Mouse (Mus musculus) stomach, embryonic 15.5 days (tissue): ENCODE data around the gene Zfand4. TPM values are rescaled to one million over a fixed set of nuclear protein-coding genes. Genes with fewer than 3 reads are reported as not detected.

Experiments used
- ATAC-seq: fragments of 200-750 bp; cut with Nextera tagmentation; 2 replicates; pipeline ENCODE4 v1.8.0; 2017; ENCODE audit warnings: low read depth, moderate number of reproducible peaks, moderate TSS enrichment; ENCODE audit not compliant: insufficient read depth, low FRiP score
- H3K27ac ChIP-seq: fragments of 300-500 bp; sonication (generic); 2 replicates; pipeline ENCODE4 v1.5.1; 2015; ENCODE audit warnings: mild to moderate bottlenecking, inconsistent platforms
- H3K27me3 ChIP-seq: fragments of 300-500 bp; sonication (generic); replicated peaks from 2 replicates; pipeline ENCODE4 v1.6.1; 2015; ENCODE audit warnings: inconsistent platforms
- H3K36me3 ChIP-seq: fragments of 300-500 bp; sonication (generic); 2 replicates; pipeline ENCODE4 v1.6.1; 2015; ENCODE audit warnings: inconsistent platforms
- H3K4me1 ChIP-seq: fragments of 300-500 bp; sonication (generic); 2 replicates; pipeline ENCODE4 v1.6.1; 2015; ENCODE audit warnings: inconsistent platforms
- H3K4me2 ChIP-seq: fragments of 300-500 bp; sonication (generic); 2 replicates; pipeline ENCODE4 v1.6.1; 2015; ENCODE audit warnings: mild to moderate bottlenecking, inconsistent platforms
- H3K4me3 ChIP-seq: fragments of 300-500 bp; sonication (generic); replicated peaks from 2 replicates; pipeline ENCODE4 v1.5.1; 2015; ENCODE audit warnings: inconsistent platforms
- H3K9ac ChIP-seq: fragments of 300-500 bp; sonication (generic); 2 replicates; pipeline ENCODE4 v1.6.1; 2015; ENCODE audit warnings: inconsistent platforms
- H3K9me3 ChIP-seq: fragments of 300-500 bp; sonication (generic); 2 replicates; pipeline ENCODE4 v1.6.1; 2016; ENCODE audit warnings: inconsistent platforms
- WGBS: fragments of 180-500 bp; shearing (Covaris S2); methylation state at CpG from one replicate; pipeline ENCODE4 v1.1.7; 2015; 5-methylcytosine and 5-hydroxymethylcytosine counted together
- polyA plus RNA-seq: library from polyadenylated mRNA; unstranded; fragments of >200 nt; fragmentation: Nextera tagmentation; extraction: Ambion mirVana; gene quantifications from 2 replicates; pipeline ENCODE4 v1.2.1, GENCODE M21; 2015

The Zfand4 gene
- polyA plus RNA-seq, 1 experiment from 2014 or later, result 5.1 TPM

DNA sequence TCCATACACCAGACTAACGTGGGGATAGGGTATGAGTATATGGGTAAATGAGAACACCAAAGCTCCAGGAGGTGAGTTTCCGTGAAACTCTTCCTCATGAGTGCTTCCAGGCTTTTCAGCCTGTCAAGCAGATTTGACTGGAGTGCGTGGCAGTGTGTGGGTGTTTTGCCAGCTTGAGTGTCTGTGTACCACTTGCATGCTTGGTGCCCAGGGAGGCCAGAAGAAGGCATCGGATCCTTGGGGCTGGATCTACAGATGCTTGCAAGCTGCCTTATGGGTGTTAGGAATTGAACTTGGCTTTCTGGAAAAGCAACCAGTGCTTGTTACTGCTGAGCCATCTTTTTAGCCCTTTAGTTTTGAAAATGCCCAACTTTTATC, 92.9 kb downstream of the Zfand4 start:
- Histone ChIP-seq H3K4me3 (no peak overlapping the region), H3K36me3 (no peaks in the 10 kb centered on the region), H3K27me3 (no peaks in the 10 kb centered on the region), H3K4me2 (no peak overlapping the region), H3K9me3 (no peaks in the 10 kb centered on the region), H3K4me1 (no peaks in the 10 kb centered on the region), H3K27ac (no peak overlapping the region), H3K9ac (no peak overlapping the region)
- WGBS, result 89% methylated on average over 4 of the region's 4 CpGs
- no peak for ATAC-seq

DNA sequence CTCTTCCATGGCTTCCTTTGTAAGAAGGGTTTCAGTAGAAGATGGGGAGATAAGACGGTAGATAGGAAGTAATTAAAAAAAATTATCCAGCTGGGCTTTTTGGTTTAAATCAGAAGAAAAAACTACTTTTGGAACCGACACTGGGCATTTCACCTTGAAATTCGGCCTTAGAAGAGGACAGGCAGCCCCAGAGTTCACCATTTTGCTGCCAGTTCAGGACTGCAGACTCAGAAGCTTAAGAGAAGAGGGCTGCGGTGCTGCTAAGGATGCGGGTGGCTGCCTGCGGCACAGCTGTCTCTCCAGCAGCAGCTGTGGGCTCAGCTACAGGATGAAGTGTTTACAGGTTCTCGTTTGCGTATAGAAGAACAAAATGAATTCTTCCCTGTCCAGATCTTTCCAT, 94.0 kb downstream of the Zfand4 start:
- Histone ChIP-seq H3K4me3 (no peak overlapping the region), H3K4me2 (no peak overlapping the region), H3K36me3 (no peaks in the 10 kb centered on the region), H3K27ac (no peak overlapping the region), H3K4me1 (no peaks in the 10 kb centered on the region), H3K9me3 (no peaks in the 10 kb centered on the region), H3K9ac (no peak overlapping the region), H3K27me3 (no peaks in the 10 kb centered on the region)
- WGBS, result 60% methylated on average over 8 of the region's 8 CpGs
- no peak for ATAC-seq

DNA sequence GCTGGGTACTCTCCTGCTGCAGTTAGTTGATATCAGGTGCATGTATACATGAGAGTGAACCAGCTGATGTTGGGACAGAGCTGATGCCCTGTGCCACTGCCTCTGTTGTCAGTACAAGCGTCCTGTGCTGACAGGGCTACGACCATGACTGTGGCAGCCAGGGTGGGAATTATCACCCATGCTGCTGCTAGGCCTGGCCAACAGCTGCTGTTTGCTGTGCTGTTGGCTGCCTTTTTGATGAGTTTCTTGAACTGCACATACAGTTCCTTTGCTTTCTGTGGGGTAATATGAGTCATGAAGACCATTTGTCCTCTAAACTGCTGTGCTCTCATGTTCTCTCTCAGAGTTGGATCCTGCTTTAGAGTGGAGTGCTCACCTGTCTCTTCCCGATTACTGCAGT, 95.2 kb downstream of the Zfand4 start:
- WGBS, result 74% methylated on average over 3 of the region's 3 CpGs
- Histone ChIP-seq H3K27ac (no peak overlapping the region), H3K36me3 (no peaks in the 10 kb centered on the region), H3K4me2 (no peak overlapping the region), H3K27me3 (no peaks in the 10 kb centered on the region), H3K4me3 (no peak overlapping the region), H3K9ac (no peak overlapping the region), H3K9me3 (no peaks in the 10 kb centered on the region), H3K4me1 (no peaks in the 10 kb centered on the region)
- ATAC-seq, result no peak

GRCm38 (mm10) chr6:116361463-116361862, 97.4 kb downstream of the Zfand4 start:
- 77% methylated on average over 3 of the region's 3 CpGs for whole genome bisulfite sequencing
- H3K27ac ChIP-seq, result no peak overlapping the region
- no peaks in the 10 kb centered on the region for H3K36me3 ChIP-seq
- no peak overlapping the region for H3K9ac ChIP-seq
- no peaks in the 10 kb centered on the region for H3K27me3 ChIP-seq
- no peaks in the 10 kb centered on the region for H3K9me3 ChIP-seq
- H3K4me1 ChIP-seq, result no peaks in the 10 kb centered on the region
- no peak overlapping the region for H3K4me3 ChIP-seq
- no peak for ATAC-seq
- no peak overlapping the region for H3K4me2 ChIP-seq

DNA sequence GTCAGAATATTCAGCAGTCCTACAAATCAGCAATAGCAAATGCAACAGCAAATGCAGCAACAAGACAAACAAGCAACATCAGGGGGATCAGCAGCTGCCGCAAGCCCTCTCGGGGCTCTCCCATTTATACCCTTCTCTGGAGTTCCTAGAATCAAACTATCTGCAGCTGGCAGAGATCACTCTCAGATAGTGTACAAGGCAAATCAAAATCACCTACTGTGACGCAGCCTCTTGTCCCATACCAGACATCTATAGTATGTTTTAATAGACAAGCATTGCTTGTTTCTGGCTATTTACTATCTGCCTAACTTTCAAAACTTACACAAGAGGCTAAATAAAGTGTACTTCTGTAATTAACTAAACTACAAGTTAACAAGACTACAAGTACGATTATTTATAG, 98.0 kb downstream of the Zfand4 start:
- Histone ChIP-seq H3K9ac (no peak overlapping the region), H3K36me3 (no peaks in the 10 kb centered on the region), H3K27ac (no peak overlapping the region), H3K4me2 (no peak overlapping the region), H3K9me3 (no peaks in the 10 kb centered on the region), H3K4me1 (no peaks in the 10 kb centered on the region), H3K27me3 (no peaks in the 10 kb centered on the region), H3K4me3 (no peak overlapping the region)
- WGBS, result 87% methylated on average over 4 of the region's 4 CpGs
- no peak for ATAC-seq

GRCm38 (mm10) chr6:116367971-116368370, 103.9 kb downstream of the Zfand4 start:
- no peaks in the 10 kb centered on the region for H3K36me3 ChIP-seq
- no peaks in the 10 kb centered on the region for H3K27me3 ChIP-seq
- no peak for ATAC-seq
- no peak overlapping the region for H3K4me2 ChIP-seq
- H3K4me3 ChIP-seq, result no peak overlapping the region
- 82% methylated on average over 11 of the region's 11 CpGs for WGBS
- no peaks in the 10 kb centered on the region for H3K9me3 ChIP-seq
- no peak overlapping the region for H3K9ac ChIP-seq
- H3K27ac ChIP-seq, result no peak overlapping the region
- no peaks in the 10 kb centered on the region for H3K4me1 ChIP-seq

DNA sequence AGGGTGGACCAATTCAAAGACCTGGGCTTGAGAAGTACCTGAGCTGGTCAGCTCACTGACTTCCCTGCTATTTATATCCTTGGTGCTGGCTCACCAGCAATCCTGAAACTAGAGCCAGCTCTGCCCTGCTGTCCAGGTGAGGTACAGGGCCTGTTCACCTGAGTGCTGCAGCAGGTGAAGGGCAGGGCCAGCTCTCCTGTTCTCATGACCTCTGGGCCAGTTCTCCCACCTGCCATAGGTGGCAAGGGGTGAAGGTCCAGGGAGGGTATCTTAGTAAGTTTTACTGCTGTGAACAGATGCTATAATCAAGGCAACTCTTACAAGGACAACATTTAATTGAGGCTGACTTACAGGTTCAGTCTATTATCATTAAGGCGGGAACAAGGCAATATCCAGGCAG, 105.8 kb downstream of the Zfand4 start:
- Histone ChIP-seq H3K4me2 (no peak overlapping the region), H3K4me1 (no peaks in the 10 kb centered on the region), H3K27me3 (no peaks in the 10 kb centered on the region), H3K27ac (no peak overlapping the region), H3K4me3 (no peak overlapping the region), H3K9ac (no peak overlapping the region), H3K9me3 (no peaks in the 10 kb centered on the region), H3K36me3 (no peaks in the 10 kb centered on the region)
- 95% methylated on average over 1 of the region's 1 CpGs for WGBS
- ATAC-seq, result 0 out of 2 replicates have a peak, but pooled peaks have one; percentile 12

DNA sequence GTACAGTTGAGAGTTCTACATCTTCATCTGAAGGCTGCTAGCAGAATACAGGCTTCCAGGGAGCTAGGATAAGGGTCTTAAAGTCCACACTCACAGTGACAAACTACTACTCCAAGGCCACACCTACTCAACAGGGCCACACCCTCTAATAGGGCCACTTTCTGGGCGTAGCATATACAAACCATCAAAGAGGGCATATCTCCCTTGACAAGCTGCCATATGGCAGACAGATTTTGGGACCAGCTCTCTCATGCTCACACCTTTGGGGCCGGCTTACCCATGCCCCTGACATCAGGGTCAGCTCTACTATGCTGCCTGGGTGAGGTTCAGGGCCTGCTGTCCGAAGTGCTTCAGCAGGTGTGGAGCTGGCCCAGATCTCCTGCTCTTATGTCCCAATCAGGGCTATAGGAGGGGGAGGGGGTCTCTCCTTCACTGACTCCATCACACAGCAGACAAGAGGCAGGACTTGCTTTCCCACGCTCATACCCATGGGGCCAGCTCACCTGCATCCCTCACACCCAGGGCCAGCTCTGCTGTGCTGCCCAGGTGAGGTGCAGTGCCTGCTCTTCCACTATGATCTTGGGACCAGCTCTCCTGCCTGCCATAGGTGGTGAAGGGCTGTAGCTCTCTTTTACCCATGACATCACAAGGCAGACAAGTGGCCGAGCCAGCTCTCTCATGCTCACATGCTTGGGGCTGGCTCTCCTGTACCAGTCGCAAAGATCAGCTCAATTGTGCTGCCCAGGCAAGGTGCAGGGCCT, 106.4 kb downstream of the Zfand4 start:
- WGBS, result 73% methylated on average over 6 of the region's 6 CpGs
- H3K27me3 ChIP-seq, result no peaks in the 10 kb centered on the region
- H3K36me3 ChIP-seq, result no peaks in the 10 kb centered on the region
- H3K4me2 ChIP-seq, result no peak overlapping the region
- no peak overlapping the region for H3K27ac ChIP-seq
- no peaks in the 10 kb centered on the region for H3K4me1 ChIP-seq
- H3K4me3 ChIP-seq, result no peak overlapping the region
- H3K9me3 ChIP-seq, result no peaks in the 10 kb centered on the region
- peak; percentile 86; the same call in 1 of the 2 replicates for ATAC-seq
- no peak overlapping the region for H3K9ac ChIP-seq

- Histone ChIP-seq H3K27me3 (no peaks in the 10 kb centered on the region), H3K27ac (no peak overlapping the region), H3K9me3 (no peaks in the 10 kb centered on the region), H3K4me1 (no peaks in the 10 kb centered on the region), H3K36me3 (no peaks in the 10 kb centered on the region), H3K9ac (no peak overlapping the region), H3K4me2 (no peak overlapping the region), H3K4me3 (no peak overlapping the region)
- no peak for ATAC-seq
- 88% methylated on average over 3 of the region's 3 CpGs for WGBS
Measured at GRCm38 (mm10) chr6:116371500-116371899, 107.5 kb downstream of the Zfand4 start.

DNA sequence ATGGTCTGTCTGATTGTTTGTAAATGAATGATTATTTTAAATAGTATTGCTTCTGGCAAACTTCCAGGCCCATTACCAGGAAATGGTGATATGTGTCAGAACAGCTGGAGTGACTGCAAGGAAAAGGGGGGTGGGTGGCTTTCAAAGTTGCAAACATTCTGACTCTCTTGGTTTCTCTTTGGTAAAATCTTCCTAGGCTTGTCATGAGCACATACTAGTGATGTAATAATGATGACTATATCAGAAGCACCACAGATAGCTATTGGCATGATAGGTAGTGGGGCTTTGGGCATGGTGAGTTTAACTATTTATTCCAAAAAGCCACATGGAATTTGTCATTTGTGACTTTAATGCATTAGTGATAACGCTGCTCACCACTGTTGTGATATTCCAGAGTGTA, 110.1 kb downstream of the Zfand4 start:
- Histone ChIP-seq H3K4me2 (no peak overlapping the region), H3K4me1 (no peaks in the 10 kb centered on the region), H3K9me3 (no peaks in the 10 kb centered on the region), H3K9ac (no peak overlapping the region), H3K36me3 (no peaks in the 10 kb centered on the region), H3K4me3 (no peak overlapping the region), H3K27me3 (no peaks in the 10 kb centered on the region), H3K27ac (no peak overlapping the region)
- 52% methylated on average over 1 of the region's 1 CpGs for WGBS
- no peak for ATAC-seq

DNA sequence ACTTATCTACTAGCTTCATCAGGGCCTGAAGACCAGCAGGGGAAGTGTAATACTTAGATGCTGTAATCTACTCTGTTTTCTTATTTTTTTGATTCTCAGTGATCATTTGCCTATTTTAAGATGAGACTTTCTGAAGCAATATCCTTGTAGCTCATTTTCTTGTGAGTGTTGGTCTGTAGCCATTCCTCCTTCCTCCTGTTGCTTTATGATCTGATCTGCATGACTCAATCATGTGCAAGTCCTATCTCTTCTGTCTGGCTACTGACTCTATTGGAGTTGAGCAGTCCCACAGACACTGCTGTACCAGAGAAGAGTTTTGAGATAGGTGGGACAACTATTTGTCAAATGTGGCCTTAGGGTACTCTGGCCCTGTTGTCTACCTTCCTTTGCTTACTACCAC, 110.6 kb downstream of the Zfand4 start:
- Histone ChIP-seq H3K9ac (no peak overlapping the region), H3K4me2 (no peak overlapping the region), H3K27ac (no peak overlapping the region), H3K27me3 (no peaks in the 10 kb centered on the region), H3K4me1 (no peaks in the 10 kb centered on the region), H3K9me3 (no peaks in the 10 kb centered on the region), H3K36me3 (no peaks in the 10 kb centered on the region), H3K4me3 (no peak overlapping the region)
- no peak for ATAC-seq

DNA sequence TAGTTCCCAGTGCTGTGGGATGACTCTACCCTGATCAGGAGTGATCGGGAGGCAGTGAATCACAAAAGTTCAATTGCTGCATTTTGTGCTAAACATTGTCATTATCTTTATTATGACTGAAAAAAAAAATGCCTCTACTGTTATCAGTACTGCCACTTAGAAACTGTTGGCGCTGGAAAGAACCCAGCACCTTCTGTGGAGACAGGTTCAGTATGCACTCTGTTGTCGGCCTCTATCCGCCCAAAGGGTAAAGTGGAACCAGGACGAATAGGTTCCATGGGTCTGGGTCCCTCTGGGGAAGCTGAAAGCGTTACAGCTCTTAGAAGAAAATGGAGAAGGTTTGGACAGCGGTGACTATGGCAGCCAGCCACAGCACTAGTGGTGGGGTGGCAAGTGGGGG, 114.9 kb downstream of the Zfand4 start:
- no peaks in the 10 kb centered on the region for H3K27me3 ChIP-seq
- no peaks in the 10 kb centered on the region for H3K9me3 ChIP-seq
- no peaks in the 10 kb centered on the region for H3K36me3 ChIP-seq
- no peak for ATAC-seq
- no peak overlapping the region for H3K9ac ChIP-seq
- no peak overlapping the region for H3K4me3 ChIP-seq
- H3K4me1 ChIP-seq, result no peaks in the 10 kb centered on the region
- WGBS, result 89% methylated on average over 7 of the region's 7 CpGs
- no peak overlapping the region for H3K27ac ChIP-seq
- no peak overlapping the region for H3K4me2 ChIP-seq
